Comparison of ENCODE assay signal across 20 mouse cellular contexts in the genomic region with DNA sequence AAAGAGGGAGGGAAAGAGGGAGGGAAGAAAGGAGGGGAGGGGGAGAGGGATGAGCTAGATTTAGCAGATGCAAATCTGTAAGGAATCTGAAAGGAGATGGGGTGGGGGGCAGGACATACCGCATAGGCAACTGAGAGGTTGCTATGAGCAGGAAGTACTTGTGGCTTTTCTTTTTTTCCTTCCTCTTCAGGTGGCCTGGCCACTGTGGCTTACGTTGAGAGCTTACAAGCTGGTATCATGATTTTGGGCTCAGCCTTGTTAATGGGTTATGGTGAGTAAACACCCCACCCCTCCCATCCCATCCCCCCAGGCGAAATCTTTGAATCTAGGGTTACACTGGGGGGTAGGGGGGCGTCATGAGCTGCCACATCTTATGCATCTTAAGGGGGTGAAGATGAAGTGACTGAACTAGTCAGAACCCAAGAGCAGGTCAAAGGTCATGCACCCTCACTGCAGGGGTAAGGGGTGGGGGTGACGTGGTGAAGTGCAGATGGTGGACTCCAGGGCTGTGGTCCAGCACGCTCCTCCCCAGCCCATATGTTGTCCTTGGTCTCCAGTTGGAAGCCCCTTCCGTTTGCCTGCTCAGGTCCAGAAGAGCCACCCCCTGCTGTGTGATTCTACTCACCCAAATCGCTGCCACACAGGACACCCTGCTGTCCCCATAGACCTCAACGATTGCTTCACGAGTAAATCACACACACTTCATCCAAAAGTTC. TPM values are rescaled to one million over a fixed set of nuclear protein-coding genes. Genes with fewer than 3 reads are reported as not detected.
DNase-seq lines count a peak whose midpoint lies in the region; ATAC-seq lines count a peak whose summit lies in the region.
"Had no signal": no experiment of that assay in that cellular context is flagged by ENCODE, and none has a peak within 500 bp of the region (broad histone marks: within the 10 kb centered on the region; RNA-seq: fewer than 3 reads in every experiment).

No protein-coding gene starts in this region.

- H3K27me3 ChIP-seq in lung, embryonic 16.5 days (ENCODE audit: control insufficient read depth, insufficient read depth, low read depth, low read length), result no peaks in the 10 kb centered on the region
- no peaks in the 10 kb centered on the region for H3K27me3 ChIP-seq in forebrain, embryonic 15.5 days
- H3K27me3 ChIP-seq: hindbrain, embryonic 13.5 days had no signal

- no peak for ATAC-seq in cerebellum, adult (ENCODE audit: insufficient number of reproducible peaks, low FRiP score, low TSS enrichment)
- ATAC-seq in lung, embryonic 16.5 days (ENCODE audit: low read depth), result peak; percentile 83
- ATAC-seq in granulocyte monocyte progenitor cell, adult 5-6 weeks (replicated peaks; ENCODE audit: poor library complexity, severe bottlenecking), result peak; percentile 55; the same call in 1 of the 2 replicates
- ATAC-seq in forebrain, embryonic 15.5 days (replicated peaks), result no peak

- no peaks in the 10 kb centered on the region for H3K9me3 ChIP-seq in lung, embryonic 16.5 days (ENCODE audit: control insufficient read depth, low read length)
- H3K9me3 ChIP-seq in forebrain, embryonic 15.5 days, result no peaks in the 10 kb centered on the region
- H3K9me3 ChIP-seq: hindbrain, embryonic 13.5 days had no signal

- WGBS in lung, embryonic 16.5 days, result 24% methylated on average over 10 of the region's 10 CpGs
- WGBS in forebrain, embryonic 15.5 days, result 40% methylated on average over 10 of the region's 10 CpGs

- H3K36me3 ChIP-seq in lung, embryonic 16.5 days (ENCODE audit: control insufficient read depth, insufficient read depth, low read length), result no peaks in the 10 kb centered on the region
- no peaks in the 10 kb centered on the region for H3K36me3 ChIP-seq in forebrain, embryonic 15.5 days
- H3K36me3 ChIP-seq: hindbrain, embryonic 13.5 days had no signal

- peak; percentile 24 to 31 for DNase-seq in cerebellum, postnatal 14 days
- DNase-seq in lung, postnatal 14 days, result no peak
- DNase-seq in A20 (ENCODE audit: low read depth, low spot score), result peak; percentile 10
- no peak for DNase-seq in adrenal gland, postnatal 36 days
- DNase-seq: cerebellum, adult 2 months; gastrocnemius, postnatal 36 days; kidney, adult 2 months had no signal

- no peak overlapping the region for H3K4me3 ChIP-seq in lung, embryonic 16.5 days (ENCODE audit: low read length)
- no peak overlapping the region for H3K4me3 ChIP-seq in forebrain, embryonic 15.5 days
- H3K4me3 ChIP-seq: erythroblast, embryonic 14.5 days; hindbrain, embryonic 13.5 days; left cerebral cortex, adult 2 months had no signal

- H3K4me1 ChIP-seq in lung, embryonic 16.5 days (replicated peaks; ENCODE audit: control insufficient read depth, insufficient read depth, low read length), result no peaks in the 10 kb centered on the region
- H3K4me1 ChIP-seq in forebrain, embryonic 15.5 days, result peaks cover 4% of the 10 kb centered on the region
- H3K4me1 ChIP-seq: hindbrain, embryonic 13.5 days had no signal

- no peak overlapping the region for H3K27ac ChIP-seq in lung, embryonic 16.5 days (ENCODE audit: low read length)
- no peak overlapping the region for H3K27ac ChIP-seq in forebrain, embryonic 15.5 days (replicated peaks)
- H3K27ac ChIP-seq: hindbrain, embryonic 13.5 days; left cerebral cortex, adult 2 months; stomach, postnatal 0 days had no signal

- no peak overlapping the region for H3K9ac ChIP-seq in lung, embryonic 16.5 days (ENCODE audit: low read length)
- no peak overlapping the region for H3K9ac ChIP-seq in forebrain, embryonic 15.5 days (replicated peaks)
- H3K9ac ChIP-seq: hindbrain, embryonic 13.5 days had no signal

- no peak overlapping the region for H3K4me2 ChIP-seq in lung, embryonic 16.5 days (ENCODE audit: low read depth, low read length)
- no peak overlapping the region for H3K4me2 ChIP-seq in forebrain, embryonic 15.5 days (replicated peaks)
- H3K4me2 ChIP-seq: hindbrain, embryonic 13.5 days had no signal

RNA-seq across cellular contexts. Expression of gene Gm5134, which starts 24.0 kb away (rescaled TPM):
- polyA plus RNA-seq in lung, embryonic 16.5 days (2015; fragmentation: Nextera tagmentation; extraction: Ambion mirVana), result not detected in 2 replicates
- 0.77 and 1.7 TPM in 2 replicates for total RNA-seq in granulocyte monocyte progenitor cell, adult 5-6 weeks (2014; fragmentation: Nextera tagmentation)
- total RNA-seq in granulocyte monocyte progenitor cell, adult 5-6 weeks (2017), result 0.36 and 0.43 TPM in 2 replicates
- 0.15 TPM in 1 of 2 replicates, not detected in the other for polyA plus RNA-seq in forebrain, embryonic 15.5 days (2015; fragmentation: Nextera tagmentation; extraction: Ambion mirVana)
- total RNA-seq in adrenal gland, postnatal 36 days (2021), result not detected
- total RNA-seq: gastrocnemius, postnatal 36 days; left cerebral cortex, adult 2 months; liver, adult 2 months had no signal
- polyA plus RNA-seq: erythroblast, embryonic 14.5 days; heart, embryonic 14.5 days; hindbrain, embryonic 13.5 days; liver, adult 2 months; stomach, postnatal 0 days had no signal

RNA-seq across cellular contexts. Expression of gene Vpreb3, which starts 35.4 kb away (rescaled TPM):
- polyA plus RNA-seq in lung, embryonic 16.5 days (2015; fragmentation: Nextera tagmentation; extraction: Ambion mirVana), result 0.60 and 1.0 TPM in 2 replicates
- not detected in 2 replicates for total RNA-seq in granulocyte monocyte progenitor cell, adult 5-6 weeks (2014; fragmentation: Nextera tagmentation)
- total RNA-seq in granulocyte monocyte progenitor cell, adult 5-6 weeks (2017), result not detected in 2 replicates
- polyA plus RNA-seq in forebrain, embryonic 15.5 days (2015; fragmentation: Nextera tagmentation; extraction: Ambion mirVana), result 0.42 and 0.48 TPM in 2 replicates
- total RNA-seq in adrenal gland, postnatal 36 days (2021), result not detected
- total RNA-seq: gastrocnemius, postnatal 36 days; layer of hippocampus, adult 18-20 months; left cerebral cortex, adult 2 months; megakaryocyte, adult 5-6 weeks had no signal
- polyA plus RNA-seq: brain, embryonic 14.5 days; erythroblast, embryonic 14.5 days had no signal

RNA-seq across cellular contexts. Expression of gene Gm867, which starts 37.8 kb away (rescaled TPM):
- polyA plus RNA-seq in lung, embryonic 16.5 days (2015; fragmentation: Nextera tagmentation; extraction: Ambion mirVana), result 0.97 and 1.0 TPM in 2 replicates
- total RNA-seq in granulocyte monocyte progenitor cell, adult 5-6 weeks (2014; fragmentation: Nextera tagmentation), result not detected in 2 replicates
- not detected in 2 replicates for total RNA-seq in granulocyte monocyte progenitor cell, adult 5-6 weeks (2017)
- 0.28 TPM in 1 of 2 replicates, not detected in the other for polyA plus RNA-seq in forebrain, embryonic 15.5 days (2015; fragmentation: Nextera tagmentation; extraction: Ambion mirVana)
- 1 to 10 TPM in 1 of 2 experiments, under 1 TPM in 1; 0.83 to 2.3 TPM for total RNA-seq in adrenal gland, postnatal 36 days (2021)
- total RNA-seq: gastrocnemius, postnatal 36 days had no signal

RNA-seq across cellular contexts. Expression of gene Mmp11, which starts 42.0 kb away (rescaled TPM):
- polyA plus RNA-seq in lung, embryonic 16.5 days (2015; fragmentation: Nextera tagmentation; extraction: Ambion mirVana), result 74.1 and 77.1 TPM in 2 replicates
- 0.41 TPM in 1 of 2 replicates, not detected in the other for total RNA-seq in granulocyte monocyte progenitor cell, adult 5-6 weeks (2014; fragmentation: Nextera tagmentation)
- total RNA-seq in granulocyte monocyte progenitor cell, adult 5-6 weeks (2017), result not detected in 2 replicates
- 19.8 and 20.3 TPM in 2 replicates for polyA plus RNA-seq in forebrain, embryonic 15.5 days (2015; fragmentation: Nextera tagmentation; extraction: Ambion mirVana)
- total RNA-seq in adrenal gland, postnatal 36 days (2021), result 10 to 100 TPM in 1 of 2 experiments, 1 to 10 TPM in 1; 8.6 to 10.1 TPM
- total RNA-seq: megakaryocyte, adult 5-6 weeks had no signal
- polyA plus RNA-seq: erythroblast, embryonic 14.5 days had no signal

RNA-seq across cellular contexts. Expression of gene Chchd10, which starts 45.3 kb away (rescaled TPM):
- polyA plus RNA-seq in lung, embryonic 16.5 days (2015; fragmentation: Nextera tagmentation; extraction: Ambion mirVana), result 68.7 and 70.0 TPM in 2 replicates
- total RNA-seq in granulocyte monocyte progenitor cell, adult 5-6 weeks (2014; fragmentation: Nextera tagmentation), result 60.4 and 66.7 TPM in 2 replicates
- total RNA-seq in granulocyte monocyte progenitor cell, adult 5-6 weeks (2017), result 33.2 and 37.5 TPM in 2 replicates
- polyA plus RNA-seq in forebrain, embryonic 15.5 days (2015; fragmentation: Nextera tagmentation; extraction: Ambion mirVana), result 24.8 and 24.9 TPM in 2 replicates
- total RNA-seq in adrenal gland, postnatal 36 days (2021), result 1,000 to 10,000 TPM; 1,047 to 1,196 TPM

Comparison
In these comparisons a context has a peak if more than half of its experiments do, and no peak if none do; other contexts are left out.
1. DNase-seq: peak in cerebellum, postnatal 14 days (2 of 2) and A20 (single experiment); none in lung, postnatal 14 days (single experiment) and adrenal gland, postnatal 36 days (0 of 2).
2. ATAC-seq: peak in lung, embryonic 16.5 days (single experiment) and granulocyte monocyte progenitor cell, adult 5-6 weeks (single experiment); none in cerebellum, adult (single experiment) and forebrain, embryonic 15.5 days (single experiment).